30 mouse cellular contexts compared by ENCODE assay signal in the genomic region with DNA sequence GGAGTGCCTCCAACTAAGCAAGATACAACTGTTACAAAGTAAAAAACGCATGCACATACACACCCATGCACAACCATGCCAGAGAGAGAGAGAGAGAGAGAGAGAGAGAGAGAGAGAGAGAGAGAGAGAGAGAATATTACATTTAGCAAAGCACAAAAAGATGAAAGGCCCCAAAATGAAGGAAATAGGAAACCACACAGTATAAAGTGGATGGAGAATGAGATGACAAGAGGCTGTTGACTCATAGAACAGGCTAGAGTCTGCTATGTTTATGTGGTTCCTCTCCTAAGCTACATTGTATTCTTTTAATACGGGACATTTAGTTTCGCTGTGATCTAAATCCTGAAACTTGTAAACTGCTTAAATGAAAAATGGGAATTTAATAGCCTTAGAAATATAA. TPM values are rescaled to one million over a fixed set of nuclear protein-coding genes. Genes with fewer than 3 reads are reported as not detected.
DNase-seq lines count a peak whose midpoint lies in the region; ATAC-seq lines count a peak whose summit lies in the region.
"Had no signal": no experiment of that assay in that cellular context is flagged by ENCODE, and none has a peak within 500 bp of the region (broad histone marks: within the 10 kb centered on the region; RNA-seq: fewer than 3 reads in every experiment).

No protein-coding gene starts in this region.

- no peak overlapping the region for H3K9ac ChIP-seq in hindbrain, embryonic 12.5 days
- H3K9ac ChIP-seq: embryonic facial prominence, embryonic 13.5 days; forebrain, embryonic 13.5 days; heart, embryonic 13.5 days; hindbrain, embryonic 15.5 days had no signal

- DNase-seq in thymus, postnatal 0 days (ENCODE audit: low spot score): peak; percentile 41
- DNase-seq in thymus, adult 18-20 months: no peak
- peak; percentile 48 for DNase-seq in induced T-regulatory cell, adult 2 months (ENCODE audit: low read depth)
- no peak for DNase-seq in adrenal gland, adult (ENCODE audit: inconsistent age in 2 of 2, low spot score in 1 of 2)
- DNase-seq: adrenal gland, adult 2 months; adrenal gland, postnatal 14 days; cerebellum, adult 11-12 months; cerebellum, adult 8-10 months; cerebellum, postnatal 10 days; cerebellum, postnatal 36 days; embryo, embryonic 11 days; gastrocnemius, adult 2 months; gastrocnemius, postnatal 14 days; heart, adult 18-20 months; heart, postnatal 14 days; heart, postnatal 4 days; kidney, adult 18-20 months had no signal

- no peaks in the 10 kb centered on the region for H3K36me3 ChIP-seq in hindbrain, embryonic 12.5 days
- H3K36me3 ChIP-seq: embryonic facial prominence, embryonic 13.5 days; forebrain, embryonic 10.5 days; heart, embryonic 10.5 days; hindbrain, embryonic 15.5 days had no signal

- no peak overlapping the region for H3K4me3 ChIP-seq in hindbrain, embryonic 12.5 days
- H3K4me3 ChIP-seq: embryonic facial prominence, embryonic 10.5 days; embryonic facial prominence, embryonic 13.5 days; forebrain, embryonic 10.5 days; forebrain, embryonic 13.5 days; gastrocnemius, adult 2 months; heart, embryonic 10.5 days; heart, embryonic 13.5 days; hindbrain, embryonic 15.5 days had no signal

- peak; percentile 86 for ATAC-seq in CD4-positive, CD25-positive, alpha-beta regulatory T cell, adult 4 months
- no peak for ATAC-seq in hindbrain, embryonic 12.5 days (ENCODE audit: low FRiP score)
- ATAC-seq in erythroblast, adult 5-6 weeks (replicated peaks; ENCODE audit: low FRiP score, poor library complexity, severe bottlenecking): no peak
- no peak for ATAC-seq in granulocyte monocyte progenitor cell, adult 5-6 weeks (replicated peaks; ENCODE audit: poor library complexity, severe bottlenecking)
- ATAC-seq: forebrain, embryonic 13.5 days; forebrain, embryonic 16.5 days; intestine, embryonic 16.5 days had no signal

- WGBS in hindbrain, embryonic 12.5 days: 95% methylated on average over 3 of the region's 3 CpGs

- H3K4me2 ChIP-seq in hindbrain, embryonic 12.5 days (replicated peaks): no peak overlapping the region
- H3K4me2 ChIP-seq: embryonic facial prominence, embryonic 13.5 days; forebrain, embryonic 13.5 days; heart, embryonic 13.5 days; hindbrain, embryonic 15.5 days had no signal

- no peaks in the 10 kb centered on the region for H3K27me3 ChIP-seq in hindbrain, embryonic 12.5 days
- H3K27me3 ChIP-seq: embryonic facial prominence, embryonic 13.5 days; forebrain, embryonic 13.5 days; heart, embryonic 13.5 days; hindbrain, embryonic 15.5 days had no signal

- H3K4me1 ChIP-seq in hindbrain, embryonic 12.5 days: no peaks in the 10 kb centered on the region
- H3K4me1 ChIP-seq: embryonic facial prominence, embryonic 10.5 days; embryonic facial prominence, embryonic 13.5 days; forebrain, embryonic 10.5 days; forebrain, embryonic 13.5 days; hindbrain, embryonic 15.5 days had no signal

- no peak overlapping the region for H3K27ac ChIP-seq in hindbrain, embryonic 12.5 days
- H3K27ac ChIP-seq: embryonic facial prominence, embryonic 10.5 days; embryonic facial prominence, embryonic 13.5 days; forebrain, embryonic 10.5 days; forebrain, embryonic 13.5 days; gastrocnemius, adult 2 months; heart, embryonic 10.5 days; heart, embryonic 13.5 days; hindbrain, embryonic 15.5 days had no signal

- H3K9me3 ChIP-seq in hindbrain, embryonic 12.5 days (replicated peaks): no peaks in the 10 kb centered on the region
- H3K9me3 ChIP-seq: embryonic facial prominence, embryonic 10.5 days; embryonic facial prominence, embryonic 13.5 days; forebrain, embryonic 10.5 days; forebrain, embryonic 13.5 days; heart, embryonic 10.5 days; heart, embryonic 13.5 days; hindbrain, embryonic 15.5 days had no signal

RNA-seq across cellular contexts. Expression of gene Raph1, which starts 27.6 kb away (rescaled TPM):
- 6.9 and 8.7 TPM in 2 replicates for polyA plus RNA-seq in thymus, postnatal 0 days (2015; fragmentation: Nextera tagmentation; extraction: Ambion mirVana)
- polyA plus RNA-seq in CD4-positive, CD25-positive, alpha-beta regulatory T cell, adult 4 months (2017; shearing (Covaris generic)): 1 to 10 TPM; 3.5 to 4.2 TPM
- 27.8 and 29.1 TPM in 2 replicates for polyA plus RNA-seq in hindbrain, embryonic 12.5 days (2016; fragmentation: Nextera tagmentation; extraction: Ambion mirVana)
- total RNA-seq in erythroblast, adult 5-6 weeks (2015; ENCODE audit: low replicate concordance): 9.4 and 16.7 TPM in 2 replicates
- total RNA-seq in erythroblast, adult 5-6 weeks (2017; ENCODE audit: low replicate concordance): 1.3 and 2.6 TPM in 2 replicates
- 7.7 and 23.2 TPM in 2 replicates for total RNA-seq in granulocyte monocyte progenitor cell, adult 5-6 weeks (2014; fragmentation: Nextera tagmentation)
- 8.1 and 8.3 TPM in 2 replicates for total RNA-seq in granulocyte monocyte progenitor cell, adult 5-6 weeks (2017)

Comparison
In these comparisons a context has a peak if more than half of its experiments do, and no peak if none do; other contexts are left out.
1. DNase-seq: peak in thymus, postnatal 0 days (single experiment) and induced T-regulatory cell, adult 2 months (single experiment); none in thymus, adult 18-20 months (0 of 2) and adrenal gland, adult (0 of 2).